Mouse (Mus musculus) cortical plate, adult 2 months (tissue): ENCODE data around the gene Neu1.

ENCODE experiments used
- CTCF ChIP-seq: fragments of 200-500 bp; IDR thresholded peaks from 2 replicates; pipeline ENCODE4 v1.5.1; 2011; ENCODE audit warnings: mild to moderate bottlenecking, control low read depth, low read length; ENCODE audit not compliant: insufficient read depth; ENCODE audit errors: extremely low read depth
- POLR2A ChIP-seq: fragments of 200-500 bp; IDR thresholded peaks from 2 replicates; pipeline ENCODE4 v1.6.1; 2011; ENCODE audit warnings: mild to moderate bottlenecking, low read length, control low read depth; ENCODE audit not compliant: insufficient read depth; ENCODE audit errors: extremely low read depth

DNA sequence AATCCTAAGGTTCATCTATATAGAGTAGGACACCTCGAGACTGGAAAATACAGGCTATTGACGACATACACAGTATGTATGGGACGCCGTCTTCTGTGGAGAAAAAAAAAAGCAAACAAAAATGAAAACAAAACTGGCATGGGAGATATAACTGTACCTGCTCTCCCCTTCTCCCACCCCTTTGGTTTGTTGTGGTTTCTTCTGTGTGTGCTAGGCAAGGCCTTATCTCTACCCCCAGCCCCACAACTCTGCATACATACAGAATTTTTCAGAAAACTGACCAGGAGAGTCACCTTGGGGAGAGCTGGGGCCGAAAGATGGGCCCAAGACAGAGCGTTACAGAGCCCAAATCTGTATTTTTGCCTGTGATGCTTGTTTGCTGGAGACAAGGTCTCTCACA, 46.3 kb upstream of the Neu1 start:
- TF ChIP-seq POLR2A (no peak), CTCF (no peak)
